Mouse (Mus musculus) small intestine, adult 2 months (tissue): Measurements from ENCODE around the gene H2al2a. TPM values are rescaled to one million over a fixed set of nuclear protein-coding genes. Genes with fewer than 3 reads are reported as not detected.

ENCODE experiments used
- H3K27ac ChIP-seq: fragments of 200-500 bp; 2 replicates; pipeline ENCODE4 v1.5.1; 2012; ENCODE audit warnings: low read depth, low read length, control low read depth, inconsistent platforms; ENCODE audit not compliant: insufficient read depth
- H3K27me3 ChIP-seq: fragments of 200-500 bp; 2 replicates; pipeline ENCODE4 v1.6.1; 2012; ENCODE audit warnings: mild to moderate bottlenecking, moderate library complexity, low read length, inconsistent platforms; ENCODE audit not compliant: control insufficient read depth, insufficient read depth
- H3K36me3 ChIP-seq: fragments of 200-500 bp; 2 replicates; pipeline ENCODE4 v1.6.1; 2012; ENCODE audit warnings: mild to moderate bottlenecking, low read length, control low read depth, inconsistent platforms; ENCODE audit not compliant: control insufficient read depth, insufficient read depth
- H3K4me1 ChIP-seq: fragments of 200-500 bp; 2 replicates; pipeline ENCODE4 v1.6.1; 2012; ENCODE audit warnings: low read length, inconsistent platforms, mixed read lengths; ENCODE audit not compliant: control insufficient read depth, insufficient read depth, insufficient read length
- H3K4me3 ChIP-seq: fragments of 200-500 bp; 2 replicates; pipeline ENCODE4 v1.5.1; 2012; ENCODE audit warnings: low read depth, mild to moderate bottlenecking, control low read depth, inconsistent platforms, low read length, moderate library complexity
- CTCF ChIP-seq: fragments of 200-500 bp; IDR thresholded peaks from 2 replicates; pipeline ENCODE4 v1.5.1; 2012; ENCODE audit warnings: low read depth, mild to moderate bottlenecking, control low read depth, inconsistent platforms, low read length, moderate library complexity, mixed read lengths; ENCODE audit not compliant: insufficient replicate concordance, insufficient read length; ENCODE audit errors: extremely low read depth
- POLR2A ChIP-seq: fragments of 200-500 bp; IDR thresholded peaks from 2 replicates; pipeline ENCODE4 v1.6.1; 2012; ENCODE audit warnings: low read depth, mild to moderate bottlenecking, control low read depth, inconsistent platforms, low read length, moderate library complexity
- WGBS: fragments of 180-500 bp; shearing (Covaris S2); methylation state at CpG from one replicate; pipeline ENCODE4 v1.1.7; 2018; 5-methylcytosine and 5-hydroxymethylcytosine counted together
- polyA plus RNA-seq: library from polyadenylated mRNA; depleted of rRNA; stranded (reverse); fragments of >200 nt; gene quantifications from 2 replicates; pipeline ENCODE4 v1.2.3, GENCODE M21; 2012

H2al2a gene
- polyA plus RNA-seq, 1 experiment: not detected

DNA sequence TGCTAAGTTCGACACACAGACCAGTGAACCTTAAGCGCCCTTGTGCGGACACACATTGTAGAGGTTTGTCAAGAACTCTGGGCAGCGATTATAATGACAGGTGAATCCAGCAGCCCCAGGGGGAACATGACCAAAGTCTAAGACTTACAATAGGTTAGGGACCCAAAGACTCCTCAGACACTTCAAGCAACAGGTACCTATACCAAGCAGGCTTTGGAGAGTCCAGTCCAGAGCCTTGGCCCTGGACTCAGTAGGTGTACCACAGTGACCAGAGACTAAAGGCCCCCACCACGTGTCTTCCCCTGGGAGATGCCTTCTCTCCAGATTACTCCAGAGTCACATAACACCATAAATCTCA is 35.8 kb upstream of the H2al2a start:
- no peaks in the 10 kb centered on the region for H3K36me3 ChIP-seq
- H3K27ac ChIP-seq: no peak overlapping the region
- 90% methylated on average over 5 of the region's 5 CpGs for WGBS
- H3K4me1 ChIP-seq: peaks cover 5% of the 10 kb centered on the region
- no peak overlapping the region for H3K4me3 ChIP-seq
- TF ChIP-seq CTCF: no peak
- no peak for TF ChIP-seq POLR2A
- H3K27me3 ChIP-seq: peaks cover 24% of the 10 kb centered on the region

DNA sequence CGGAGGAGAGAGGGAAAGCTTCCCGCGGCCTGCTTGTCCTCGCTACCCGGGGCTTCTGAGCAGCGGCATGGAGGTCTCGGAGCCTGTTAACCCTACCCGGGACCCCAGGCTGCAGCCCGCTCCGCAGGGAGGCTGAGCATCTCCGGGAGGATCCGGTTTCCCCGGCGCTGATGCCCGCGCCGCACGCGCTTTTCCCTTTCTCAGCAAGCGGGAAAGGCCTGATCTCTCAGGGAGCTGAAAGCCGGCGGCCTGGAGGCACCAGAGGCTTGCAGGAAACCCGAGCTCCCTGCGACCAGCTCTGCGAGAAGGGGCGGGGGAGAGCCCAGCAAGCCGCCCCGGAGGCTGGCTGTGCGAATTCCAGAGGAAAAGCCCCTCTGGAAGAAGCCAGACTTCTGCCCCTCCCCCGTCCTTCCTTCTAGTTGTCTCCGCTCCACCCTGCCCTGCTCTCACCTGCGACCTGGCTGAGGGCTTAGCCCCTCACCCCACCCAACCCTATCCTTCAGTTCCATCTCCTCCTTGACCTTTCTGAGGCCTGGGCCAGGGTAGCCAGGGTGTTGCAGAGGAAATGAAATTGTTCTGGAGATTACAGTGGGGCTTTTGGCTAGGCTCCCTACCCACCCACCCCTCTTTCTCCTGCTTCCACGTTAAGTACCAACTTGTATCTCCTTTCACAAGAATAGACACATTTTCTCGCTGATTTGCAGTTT is 35.2 kb upstream of the H2al2a start:
- Histone ChIP-seq H3K27me3 (peaks cover 24% of the 10 kb centered on the region), H3K4me1 (peaks cover 7% of the 10 kb centered on the region), H3K4me3 (peak overlapping the region; percentile 37), H3K36me3 (no peaks in the 10 kb centered on the region), H3K27ac (no peak overlapping the region)
- WGBS: 11% methylated on average over 34 of the region's 34 CpGs
- no peak for TF ChIP-seq POLR2A
- TF ChIP-seq CTCF: no peak

DNA sequence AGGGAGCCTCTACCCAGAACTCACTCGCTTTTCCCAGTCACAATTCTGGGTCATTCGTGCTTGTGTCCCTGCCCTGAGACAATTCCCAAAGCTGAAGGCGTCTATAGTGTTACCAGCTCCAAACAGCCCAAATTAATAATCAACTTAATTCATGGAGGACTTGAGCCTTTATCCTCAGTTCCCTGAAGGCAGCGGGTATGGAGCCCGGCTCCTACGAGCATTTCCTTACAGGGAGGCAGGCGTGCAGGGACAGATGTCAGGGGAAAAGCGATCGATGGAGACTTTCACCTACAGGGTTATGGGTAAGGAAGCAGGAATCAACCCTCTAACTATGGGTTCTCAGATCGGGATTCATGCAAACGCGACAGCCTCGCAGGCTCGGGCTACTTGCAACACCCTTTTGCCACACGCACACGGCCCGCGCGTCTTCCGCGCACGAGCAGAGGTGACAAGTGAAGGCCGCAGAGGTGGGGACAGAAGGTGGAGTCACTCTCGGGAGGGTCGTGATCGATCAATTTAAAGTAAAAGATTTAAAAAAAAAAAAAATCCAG is 34.6 kb upstream of the H2al2a start:
- Histone ChIP-seq H3K4me1 (peaks cover 11% of the 10 kb centered on the region), H3K27me3 (peaks cover 29% of the 10 kb centered on the region), H3K27ac (no peak overlapping the region), H3K36me3 (no peaks in the 10 kb centered on the region), H3K4me3 (peak overlapping the region; percentile 37)
- WGBS: 22% methylated on average over 26 of the region's 26 CpGs
- no peak for TF ChIP-seq POLR2A
- TF ChIP-seq CTCF: no peak

DNA sequence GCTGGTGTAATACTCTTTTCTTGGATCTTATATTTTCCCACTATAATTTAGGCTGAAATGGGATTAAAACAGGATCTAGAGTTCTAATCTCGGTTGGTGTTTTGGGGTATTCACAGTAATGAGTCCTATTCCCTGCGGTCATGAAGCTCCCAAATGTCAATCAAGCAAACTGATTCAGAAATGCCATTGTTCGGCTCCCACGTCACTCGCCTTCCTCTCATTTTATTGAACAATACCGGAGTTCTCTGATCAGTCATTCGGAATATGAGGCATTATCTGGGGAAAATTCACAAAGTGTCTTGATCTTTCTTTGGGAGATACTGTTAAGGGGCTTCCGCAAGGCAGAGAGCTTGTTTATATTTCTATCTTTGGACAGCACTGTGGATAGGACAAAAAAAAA is 33.8 kb upstream of the H2al2a start:
- TF ChIP-seq CTCF (no peak), POLR2A (no peak)
- Histone ChIP-seq H3K36me3 (no peaks in the 10 kb centered on the region), H3K27ac (no peak overlapping the region), H3K4me3 (no peak overlapping the region), H3K4me1 (peaks cover 14% of the 10 kb centered on the region), H3K27me3 (peaks cover 37% of the 10 kb centered on the region)
- WGBS: 89% methylated on average over 8 of the region's 8 CpGs

DNA sequence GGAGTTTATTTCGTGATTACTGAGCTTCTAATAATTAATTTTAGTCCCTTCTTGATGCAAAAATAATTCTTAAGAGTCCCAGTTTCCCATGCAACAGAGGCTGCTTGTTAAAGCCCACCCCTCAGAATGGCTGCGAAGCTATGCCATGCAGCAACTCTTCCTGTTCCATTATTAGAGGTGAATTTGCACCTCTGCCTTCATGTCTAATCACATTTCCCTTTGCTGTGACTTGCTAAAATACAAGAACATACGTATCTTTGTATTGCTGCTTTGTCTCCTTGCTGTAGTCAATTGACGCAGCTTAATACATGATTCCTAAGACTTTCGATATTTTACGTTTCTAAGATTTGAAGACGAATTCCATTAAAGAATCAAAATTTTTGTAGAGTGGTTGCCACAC is 32.9 kb upstream of the H2al2a start:
- 95% methylated on average over 7 of the region's 7 CpGs for WGBS
- Histone ChIP-seq H3K27me3 (peaks cover 39% of the 10 kb centered on the region), H3K4me3 (no peak overlapping the region), H3K4me1 (peaks cover 14% of the 10 kb centered on the region), H3K27ac (no peak overlapping the region), H3K36me3 (no peaks in the 10 kb centered on the region)
- no peak for TF ChIP-seq POLR2A
- TF ChIP-seq CTCF: no peak

DNA sequence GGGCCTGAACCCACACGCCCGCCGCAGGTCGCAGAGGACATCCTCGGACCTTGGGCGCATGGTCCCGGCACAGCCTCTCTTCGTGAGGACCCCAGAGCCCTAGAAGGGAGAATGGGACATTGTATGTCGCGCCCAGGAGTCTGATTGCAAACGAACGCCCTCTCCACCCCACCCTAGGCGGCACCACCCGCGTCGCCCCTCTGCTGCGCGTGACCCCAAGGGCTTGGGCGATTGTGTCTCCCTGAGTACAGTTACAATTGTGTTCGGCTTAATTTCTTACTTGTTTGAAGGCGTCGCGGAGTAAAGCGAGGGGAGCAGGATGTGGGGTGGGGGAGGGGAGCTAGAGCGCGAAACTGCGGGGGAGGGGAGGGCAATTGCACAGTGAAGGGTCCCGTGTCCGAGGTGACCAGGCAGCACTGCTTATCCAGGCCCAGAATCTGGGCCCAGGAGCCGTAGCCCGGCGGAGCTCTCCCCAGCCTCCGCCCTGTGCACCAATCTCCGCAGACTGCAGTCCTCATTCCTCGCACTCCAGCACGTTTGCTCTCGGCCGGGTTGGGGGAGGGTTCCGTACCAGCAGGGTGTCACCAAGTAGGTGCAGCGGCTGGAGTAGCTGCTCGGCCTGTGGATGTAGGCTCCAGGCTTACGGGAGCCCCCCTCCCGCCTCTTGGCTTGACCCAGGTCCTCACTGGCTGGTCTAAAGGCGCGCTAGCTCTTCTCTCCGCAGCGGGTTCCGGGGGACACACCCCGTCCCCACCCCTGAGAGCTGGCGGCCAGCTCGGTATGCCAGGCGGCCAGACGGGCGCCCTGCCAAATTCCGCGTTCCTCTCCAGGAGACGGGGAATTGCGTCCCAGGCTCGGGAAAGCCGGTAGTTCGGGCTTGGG is 31.6 kb upstream of the H2al2a start:
- Histone ChIP-seq H3K27me3 (peaks cover 35% of the 10 kb centered on the region), H3K27ac (peak overlapping the region; percentile 29), H3K36me3 (no peaks in the 10 kb centered on the region), H3K4me1 (peaks cover 14% of the 10 kb centered on the region), H3K4me3 (peak overlapping the region; percentile 69)
- under 1% methylated on average over 61 of the region's 61 CpGs for WGBS
- TF ChIP-seq POLR2A (no peak), CTCF (no peak)

DNA sequence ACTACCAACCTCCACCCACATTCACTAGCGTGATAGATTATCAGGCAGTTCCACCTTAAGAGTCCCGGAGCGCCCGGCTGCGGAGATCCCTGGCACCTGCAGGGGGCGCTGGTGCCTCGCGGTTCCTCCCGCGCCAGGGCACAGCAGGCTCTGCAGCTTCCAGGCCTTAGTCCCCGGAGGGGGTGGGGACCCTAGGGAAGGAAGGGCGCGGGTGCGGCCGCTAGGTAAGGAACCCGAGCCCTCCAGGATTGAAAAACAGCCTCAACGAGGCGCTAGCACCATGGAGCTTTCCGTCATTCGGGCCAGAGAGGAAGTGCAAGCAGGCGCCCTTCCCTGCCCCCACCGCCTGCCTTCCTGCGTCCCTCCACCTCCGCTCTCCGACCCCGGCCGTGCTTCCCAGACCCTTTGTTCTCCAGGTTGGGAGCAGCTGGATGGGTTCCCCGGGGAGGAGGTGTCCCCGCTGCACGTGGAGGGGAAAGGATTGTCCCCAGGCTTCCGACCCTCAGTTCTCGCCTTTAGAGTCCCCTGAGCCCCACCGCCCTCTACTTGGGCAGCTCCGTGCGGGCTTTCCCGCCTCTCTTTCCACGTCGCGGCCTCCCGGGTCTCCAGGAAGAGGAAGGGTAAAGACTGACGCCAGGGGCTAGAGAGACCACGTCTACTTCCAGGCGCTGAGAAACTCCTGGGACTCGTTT is 30.8 kb upstream of the H2al2a start:
- Histone ChIP-seq H3K27me3 (peaks cover 33% of the 10 kb centered on the region), H3K4me1 (peaks cover 14% of the 10 kb centered on the region), H3K27ac (peak overlapping the region; percentile 25; the same call in 1 of the 2 replicates), H3K36me3 (no peaks in the 10 kb centered on the region), H3K4me3 (peak overlapping the region; percentile 69)
- 1% methylated on average over 44 of the region's 44 CpGs for WGBS
- TF ChIP-seq CTCF (peak; percentile 96), POLR2A (no peak; the same call in 1 of the 2 replicates)
